Mouse (Mus musculus): ENCODE data around the gene Neurl3.

- TF ChIP-seq CTCF (IDR thresholded peaks at IDR 0.05; ENCODE audit: control insufficient read depth, insufficient read depth, insufficient replicate concordance, low read depth, low read length) (no peak), POLR2A (IDR thresholded peaks at IDR 0.05; ENCODE audit: control insufficient read depth, low read depth, low read length) (no peak)
Observed at GRCm38 (mm10) chr1:36257276-36257675, 17.2 kb downstream of the Neurl3 start.

All from testis, adult 2 months (tissue).